Mouse (Mus musculus) naive thymus-derived CD4-positive, alpha-beta T cell, adult 5 months (primary cell): ENCODE results near the gene Cflar. TPM values are rescaled to one million over a fixed set of nuclear protein-coding genes. Genes with fewer than 3 reads are reported as not detected.

Experiments used
- polyA plus RNA-seq: library from polyadenylated mRNA; unstranded; fragments of 100-300 nt; shearing (Covaris generic); gene quantifications from one replicate; pipeline ENCODE4 v1.2.1, GENCODE M21; 2017

The Cflar gene
- polyA plus RNA-seq, result 104 TPM

DNA sequence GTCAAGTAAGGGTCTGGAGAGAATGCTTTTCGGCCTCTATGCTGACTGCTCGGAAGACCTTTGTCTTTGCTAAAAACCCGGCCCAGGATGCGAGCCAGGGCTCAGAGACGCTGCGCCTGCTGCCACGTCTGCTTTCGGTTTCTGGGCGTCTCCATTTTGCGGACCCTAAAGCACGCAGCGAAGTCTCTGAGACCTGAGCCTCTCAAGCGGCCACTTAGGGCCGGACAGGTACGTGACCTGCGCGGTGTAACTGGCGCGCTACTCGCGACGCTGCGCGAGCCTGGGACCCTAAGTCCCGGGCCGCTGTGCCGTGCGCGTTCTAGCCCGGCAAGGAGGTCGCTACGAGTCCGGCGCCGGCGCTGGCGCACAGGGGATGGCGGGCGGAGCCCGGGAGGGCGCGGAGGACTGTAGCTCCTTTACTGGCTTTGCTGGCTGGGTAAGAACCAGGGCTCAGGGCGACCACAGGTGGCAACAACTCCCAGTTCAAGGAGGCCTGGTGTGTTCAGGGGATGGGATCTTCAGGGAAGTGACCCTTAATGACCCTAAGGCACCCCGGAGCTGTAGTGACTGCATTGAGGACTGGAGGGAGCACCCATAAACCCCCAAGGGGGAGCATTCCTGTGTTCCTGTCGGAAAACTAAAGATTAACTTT is at the start of gene Cflar:
TSS of gene Cflar (plus strand) at position 144 of the 652 bp plus-strand sequence.

DNA sequence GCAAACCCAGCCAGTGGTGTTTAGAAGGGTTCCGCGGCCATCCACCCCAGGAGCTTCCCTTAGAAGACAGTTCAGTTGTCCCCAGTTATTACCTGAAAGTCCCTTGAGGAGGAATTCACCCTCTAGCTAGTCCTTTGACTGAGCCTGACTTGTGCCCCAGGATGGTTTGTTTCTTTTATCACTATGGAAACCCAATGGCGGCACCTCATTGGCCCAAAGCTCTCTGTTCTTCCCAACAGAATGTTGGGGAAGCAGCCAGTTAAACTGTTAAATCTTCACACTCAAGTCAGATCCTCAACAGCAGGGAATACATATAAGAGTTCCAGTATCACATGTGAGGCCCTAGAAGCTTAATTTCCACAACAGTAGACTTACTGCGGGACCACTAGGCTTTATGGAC is 15.5 kb upstream of the Cflar start, which contains the start of gene Als2cr12:
TSS of gene Als2cr12 (minus strand) at position 180 of the 400 bp plus-strand sequence.

DNA sequence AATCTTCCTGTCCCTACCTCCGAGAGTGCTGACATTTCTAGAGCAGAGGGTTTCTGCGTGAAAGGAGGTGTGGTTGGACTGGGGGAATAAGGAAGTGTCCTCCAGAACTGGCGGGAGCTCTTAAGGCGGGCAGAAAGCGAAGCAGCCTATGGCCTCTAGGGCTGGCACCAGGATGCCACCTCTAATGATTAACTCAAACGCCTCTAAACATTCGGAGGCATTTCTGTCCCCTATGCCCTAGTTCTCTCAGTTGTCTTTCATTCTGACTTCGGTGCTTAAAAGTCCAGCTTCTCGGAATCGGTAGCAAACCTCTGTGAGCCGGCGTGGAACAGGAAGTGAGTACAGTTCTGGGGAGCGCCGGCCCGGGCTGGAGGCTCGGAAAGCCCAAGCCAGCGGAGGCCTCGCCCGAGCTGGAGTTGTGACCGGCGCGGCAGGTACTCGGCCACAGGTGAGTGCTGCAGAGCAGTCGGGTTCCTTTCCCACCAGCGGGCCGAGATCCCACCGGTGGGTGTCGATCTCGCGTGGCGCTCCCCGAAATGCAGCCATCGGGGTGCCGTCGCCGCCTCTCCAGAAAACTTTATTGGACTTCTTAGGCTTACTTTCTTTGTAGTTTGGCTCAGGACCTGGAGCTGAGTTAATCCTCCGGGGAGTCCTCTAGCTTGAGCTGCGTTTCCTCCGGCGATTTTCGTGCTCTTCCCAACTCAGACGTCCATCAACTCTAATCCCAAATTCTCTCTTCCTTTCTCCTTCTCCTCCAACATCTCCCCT is 84.2 kb downstream of the Cflar start, which contains the start of gene Casp8:
TSS of gene Casp8 (plus strand) at position 84 of the 768 bp plus-strand sequence.

Other genes with a start within 250 kb of the Cflar start
- 28.1 TPM for gene Orc2, start 206.4 kb upstream of the Cflar start, polyA plus RNA-seq
- 11.6 TPM for gene Fam126b, start 125.2 kb upstream of the Cflar start, polyA plus RNA-seq
- 67.8 TPM for gene Ndufb3, start 125.1 kb upstream of the Cflar start, polyA plus RNA-seq
- not detected for gene Als2cr12, start 15.5 kb upstream of the Cflar start, polyA plus RNA-seq
- gene Casp8, start 83.9 kb downstream of the Cflar start, polyA plus RNA-seq, result 144 TPM